Mouse (Mus musculus) embryo, embryonic 10 days (tissue): ENCODE results near the gene Dnah12.
"Not testable (repeated sequence)": the region's sequence is repeated elsewhere in the genome, so short reads cannot be mapped to it uniquely, and the experiment has no call there.

ENCODE experiments used
- DNase-seq: peaks from one replicate; pipeline ENCODE4 v3.0.0-alpha.2; 2015; ENCODE audit warnings: low spot score

Gene Dnah12

DNA sequence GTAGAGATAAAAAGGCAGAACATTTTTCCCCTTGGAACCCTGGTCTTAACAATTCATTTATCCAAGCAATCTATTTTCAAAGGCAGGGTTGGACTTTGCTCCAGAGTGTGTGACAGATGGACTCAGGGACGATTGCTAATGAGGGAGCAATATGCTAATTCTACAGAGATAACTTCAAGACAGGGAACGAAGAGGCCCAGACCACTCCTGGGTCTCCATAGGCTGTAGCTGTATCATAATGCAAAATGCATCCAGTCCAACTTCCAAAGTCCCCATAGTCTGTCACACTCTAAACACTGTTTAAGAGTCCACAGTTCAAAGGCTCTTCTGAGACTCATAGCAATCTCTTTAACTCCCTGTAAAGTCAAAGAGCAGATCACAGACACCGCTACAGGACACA is 194.2 kb downstream of the Dnah12 start:
- no peak for DNase-seq

DNA sequence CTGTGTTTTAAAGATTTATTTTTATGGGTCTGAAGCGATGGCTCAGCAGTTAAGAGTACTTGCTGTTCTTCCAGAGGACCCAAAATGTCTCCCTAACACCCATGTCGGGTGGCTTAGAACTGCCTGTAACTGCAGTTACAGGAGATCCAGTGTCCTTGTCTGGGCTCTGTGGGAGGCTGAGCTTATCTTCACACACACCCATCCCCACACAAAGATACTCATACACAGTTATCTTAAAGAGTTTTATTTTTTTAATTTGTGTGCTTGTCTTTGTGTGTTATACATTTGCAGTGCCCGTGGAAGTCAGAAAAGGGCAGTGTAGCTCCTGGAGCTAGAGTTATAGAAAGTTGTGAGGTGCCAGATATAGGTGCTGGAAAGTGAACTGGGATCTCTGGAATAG is 197.7 kb downstream of the Dnah12 start:
- DNase-seq = no peak

DNA sequence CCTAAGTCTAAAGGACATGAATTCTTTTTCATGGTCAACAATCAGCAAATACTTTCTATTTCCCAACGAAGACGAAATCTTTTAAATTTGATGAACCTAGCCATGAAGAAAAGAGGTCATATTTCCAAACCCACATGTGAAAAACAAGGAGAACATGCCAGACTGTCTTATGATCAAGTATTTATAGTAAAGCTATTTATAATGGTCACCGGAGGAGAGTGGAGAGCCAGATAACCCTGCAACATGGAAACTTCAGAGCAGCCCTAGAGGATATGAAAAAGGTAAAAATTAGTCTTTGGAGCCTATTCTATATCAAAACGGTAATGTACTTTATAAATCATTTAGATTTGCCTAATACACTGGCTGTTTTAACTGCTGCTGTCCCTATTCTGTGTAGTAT is 201.3 kb downstream of the Dnah12 start, which contains the start of gene Asb14:
Gene Asb14, plus strand, starts transcription at position 166 of the 400 bp plus-strand sequence.
- DNase-seq = no peak

DNA sequence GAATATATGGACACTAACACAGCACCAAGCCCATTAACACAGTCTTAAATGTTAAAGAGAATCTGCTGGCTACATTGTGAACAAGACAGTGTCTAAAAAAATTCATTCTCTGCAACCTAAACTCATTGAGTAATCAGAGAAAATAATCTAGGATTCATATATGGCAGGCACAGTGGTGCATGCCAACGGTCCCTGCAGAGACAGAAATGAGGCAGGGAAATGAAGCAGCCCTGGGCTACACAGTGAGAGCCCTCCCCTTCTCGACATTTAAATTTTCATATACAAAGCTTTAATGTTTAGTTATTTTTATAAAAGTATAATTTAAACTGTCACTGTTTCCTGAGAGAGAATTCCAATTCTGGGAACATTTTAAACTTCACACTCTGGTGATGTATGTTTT is 206.4 kb downstream of the Dnah12 start:
- no peak for DNase-seq

DNA sequence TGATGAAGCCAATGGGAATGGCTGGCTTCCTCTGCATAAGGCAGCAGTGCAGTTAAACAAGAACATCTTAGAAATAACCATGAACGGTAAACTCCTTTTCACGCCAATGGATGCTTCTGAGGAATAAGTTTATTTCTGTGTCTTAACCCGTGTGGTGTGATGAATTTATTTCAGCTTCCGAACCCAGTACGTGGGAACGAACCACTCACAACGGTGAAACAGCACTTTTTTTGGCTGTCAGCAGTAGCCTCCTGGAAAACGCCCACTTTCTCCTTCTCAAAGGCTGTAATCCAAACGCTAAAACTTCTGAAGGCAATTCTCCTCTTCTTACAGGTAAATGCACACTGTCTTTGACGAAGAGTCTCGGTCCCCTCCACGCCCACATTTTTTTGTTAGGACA is 207.8 kb downstream of the Dnah12 start:
- DNase-seq = no peak

DNA sequence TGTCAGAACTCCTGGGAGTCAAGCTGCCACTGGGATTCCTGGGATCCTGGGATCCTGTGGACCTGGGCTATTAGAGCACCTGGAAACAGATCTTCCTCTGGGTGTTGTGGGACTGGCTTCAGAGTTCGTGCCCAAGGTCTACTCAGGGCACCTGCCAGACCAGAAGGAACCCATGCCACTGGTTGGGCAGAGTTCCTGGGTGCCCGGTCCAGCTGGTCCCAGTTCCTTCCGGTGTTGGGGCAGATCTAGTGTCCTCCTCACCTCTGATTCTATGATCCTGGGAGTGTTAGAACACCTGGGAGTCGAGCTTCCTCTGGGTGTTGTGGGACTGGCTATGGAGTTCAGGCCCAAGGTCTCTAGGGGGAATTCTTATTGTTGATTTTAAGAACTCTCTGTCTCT is 214.3 kb downstream of the Dnah12 start:
- no peak for DNase-seq

DNA sequence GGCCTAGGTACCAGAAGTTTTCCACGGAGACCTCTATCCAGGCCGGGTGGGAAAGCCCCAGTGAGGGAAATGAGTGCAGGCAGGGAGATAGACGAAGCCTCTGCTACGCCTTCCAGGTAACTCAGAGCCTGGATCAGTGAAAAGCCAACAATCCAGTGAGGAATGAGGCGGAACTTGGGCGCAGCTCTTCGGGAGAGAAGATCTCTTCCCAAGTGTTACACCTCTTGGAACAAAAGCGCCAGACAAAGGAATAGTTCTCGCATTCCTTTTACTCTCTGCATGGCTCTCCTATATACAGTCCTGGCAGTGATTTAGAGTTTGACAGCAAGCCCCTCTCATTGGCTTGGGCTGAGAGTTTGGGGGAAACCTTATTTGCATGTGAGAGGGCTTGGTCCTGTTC is 217.4 kb downstream of the Dnah12 start:
- not testable (repeated sequence) for DNase-seq

DNA sequence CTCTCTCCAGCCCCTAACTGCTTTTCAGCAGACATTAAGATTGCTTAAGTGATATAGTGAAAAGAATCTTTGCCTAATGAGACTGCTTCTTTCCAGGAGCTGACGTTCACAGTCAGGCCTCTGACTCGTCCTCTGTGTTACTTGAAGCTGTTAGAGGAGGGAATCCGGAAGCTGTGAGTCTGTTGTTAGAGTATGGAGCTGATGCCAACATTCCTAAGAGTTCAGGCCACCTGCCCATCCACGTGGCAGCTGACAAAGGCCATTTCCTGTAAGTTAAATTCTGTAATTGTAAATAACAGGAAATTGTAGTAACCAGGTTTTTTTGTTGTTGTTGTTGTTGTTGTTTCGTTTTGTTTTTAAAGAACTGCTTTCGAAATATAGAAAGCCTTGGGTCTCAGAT is 218.1 kb downstream of the Dnah12 start:
- no peak for DNase-seq

DNA sequence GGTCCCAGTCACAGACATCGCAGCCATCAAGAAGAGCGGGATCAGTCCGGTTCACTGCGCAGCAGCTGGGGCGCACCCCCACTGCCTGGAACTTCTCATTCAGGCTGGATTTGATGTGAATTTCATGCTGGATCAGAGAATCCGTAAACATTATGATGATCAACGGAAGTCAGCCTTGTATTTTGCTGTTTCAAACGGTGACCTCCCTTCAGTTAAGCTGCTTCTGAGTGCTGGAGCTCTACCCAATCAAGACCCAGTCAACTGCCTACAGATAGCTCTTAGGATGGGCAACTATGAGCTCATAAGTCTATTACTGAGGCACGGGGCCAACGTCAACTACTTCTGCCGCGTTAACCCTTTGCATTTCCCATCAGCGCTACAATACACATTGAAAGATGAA is 218.8 kb downstream of the Dnah12 start:
- DNase-seq = no peak

DNA sequence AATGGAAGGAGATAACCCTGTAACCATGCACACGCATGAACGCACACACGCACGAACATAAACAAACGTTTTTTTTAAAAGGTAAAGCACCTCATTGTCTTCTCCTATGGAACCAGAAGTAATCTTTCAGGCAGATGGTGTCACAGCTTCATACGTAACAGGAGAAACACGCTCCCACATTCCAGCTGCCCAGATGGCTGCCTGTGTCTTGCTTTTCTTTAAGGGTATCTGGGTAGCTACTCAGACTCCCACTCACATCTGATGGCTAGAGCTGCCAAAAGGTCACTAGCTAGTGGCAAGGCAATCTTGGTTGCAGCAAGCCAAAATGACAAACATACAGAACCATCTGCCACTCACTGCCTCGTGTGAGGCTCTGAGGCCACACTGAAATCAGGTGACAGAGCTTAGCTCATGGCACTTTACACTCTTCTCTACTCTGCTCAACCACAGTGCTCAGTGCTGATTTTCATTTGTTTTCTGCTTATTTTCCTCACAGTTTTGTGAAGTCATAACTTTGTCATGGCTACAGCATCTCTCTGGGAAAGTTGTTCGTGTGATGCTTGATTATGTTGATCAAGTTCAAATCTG is 220.7 kb downstream of the Dnah12 start:
- peak; percentile 56 for DNase-seq

DNA sequence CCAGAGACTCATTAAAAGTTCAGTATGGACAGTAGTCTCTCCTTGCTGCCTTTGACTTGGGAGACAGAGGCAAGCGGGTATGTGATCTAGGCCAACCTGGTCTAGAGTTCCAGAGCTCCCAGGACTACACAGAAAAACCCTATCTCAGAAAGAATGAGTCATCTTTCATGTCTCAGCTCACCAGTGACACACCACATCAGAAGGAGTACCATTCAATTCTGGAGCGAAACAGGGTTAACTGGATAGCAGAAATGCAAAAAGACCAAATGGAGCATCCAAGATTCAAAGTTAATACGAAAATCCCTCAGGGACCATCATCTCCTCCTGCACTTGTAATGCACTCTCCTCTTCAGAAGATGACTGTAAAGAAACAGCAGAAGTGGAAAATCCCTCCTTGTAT is 226.2 kb downstream of the Dnah12 start:
- DNase-seq = no peak

DNA sequence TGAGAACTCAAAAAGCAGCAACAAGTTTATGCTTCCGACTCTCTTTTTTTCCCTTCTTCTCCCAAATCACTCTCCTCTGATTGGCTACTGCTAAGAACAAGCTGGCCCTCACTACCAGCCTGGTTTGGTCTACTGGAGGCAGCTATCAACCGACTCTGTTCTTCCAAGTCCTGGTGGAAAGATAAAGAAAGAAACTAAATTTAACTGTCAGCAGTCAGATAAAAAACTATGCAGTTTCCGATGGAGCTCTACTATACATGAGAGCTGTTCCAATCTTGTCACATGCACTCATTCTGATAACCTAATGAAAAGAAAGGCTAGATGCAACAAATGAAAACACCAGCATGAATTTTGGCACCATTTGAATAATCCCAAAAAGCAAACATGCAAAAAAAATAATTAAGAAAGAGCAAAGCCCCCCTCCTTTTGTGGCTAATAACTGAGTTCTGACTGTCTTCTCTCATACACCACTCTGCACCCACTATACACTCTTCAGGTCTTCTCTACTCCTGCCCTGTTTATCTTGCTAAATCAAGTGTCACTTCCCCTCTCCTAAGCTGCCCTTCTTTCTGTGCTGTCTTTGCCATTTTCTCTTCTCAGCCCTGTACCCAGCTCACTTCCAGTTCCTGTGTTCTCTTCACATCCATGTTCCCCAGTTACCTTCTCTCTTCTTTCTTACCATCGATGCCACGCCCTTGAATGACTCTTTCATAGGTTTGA is 230.8 kb downstream of the Dnah12 start:
- no peak for DNase-seq

DNA sequence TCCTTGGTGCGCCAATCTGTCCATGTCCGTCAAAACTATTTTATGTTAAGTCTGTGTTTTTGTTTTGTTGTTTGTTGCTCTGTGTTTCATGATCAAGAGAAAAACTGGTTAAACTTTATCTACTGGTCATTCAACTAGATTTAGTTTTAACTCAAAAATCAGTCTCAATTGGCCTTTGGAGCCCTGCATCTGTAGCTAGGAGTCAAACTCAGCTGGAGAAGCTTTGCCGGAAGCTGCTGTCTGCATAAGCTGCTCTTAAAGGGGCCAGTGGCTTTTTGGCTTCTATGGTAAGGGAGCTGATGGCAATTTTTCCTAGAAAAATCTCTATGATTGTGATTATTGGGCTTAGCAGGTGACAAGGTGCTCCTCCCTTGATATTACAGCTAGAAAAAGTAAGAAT is 241.8 kb downstream of the Dnah12 start:
- DNase-seq = no peak

DNA sequence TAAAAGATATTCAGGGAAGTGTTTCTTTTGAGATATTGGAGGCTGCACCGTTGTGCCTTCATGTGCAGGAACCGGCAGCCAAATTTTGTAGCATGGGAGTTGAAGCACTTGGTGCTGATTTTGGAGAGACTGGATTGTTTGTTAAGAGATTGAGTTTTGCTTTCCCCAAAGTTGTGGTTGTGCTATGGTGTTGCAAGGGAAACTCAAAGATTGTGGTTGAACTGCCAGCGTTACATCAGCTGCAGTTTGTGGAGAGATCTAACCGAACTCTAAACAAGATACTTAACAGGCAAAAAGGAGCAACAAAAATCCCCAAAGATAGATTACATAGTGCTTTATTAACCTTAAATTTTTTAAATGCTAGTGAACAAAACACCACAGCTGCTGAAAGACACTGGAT is 242.5 kb downstream of the Dnah12 start:
- no peak for DNase-seq
